Mouse (Mus musculus) brain, embryonic 14.5 days (tissue): ENCODE data around the gene Mrps12.

Experiments
- CTCF ChIP-seq: fragments of 200-500 bp; IDR thresholded peaks from 2 replicates; pipeline ENCODE4 v1.5.1; 2012; ENCODE audit warnings: inconsistent platforms, mild to moderate bottlenecking, moderate library complexity, borderline replicate concordance; ENCODE audit not compliant: insufficient read depth, insufficient read length; ENCODE audit errors: extremely low read depth
- POLR2A ChIP-seq: fragments of 200-500 bp; IDR thresholded peaks from 2 replicates; pipeline ENCODE4 v1.6.1; 2012; ENCODE audit warnings: mild to moderate bottlenecking, inconsistent platforms, borderline replicate concordance; ENCODE audit not compliant: poor library complexity, insufficient read depth, insufficient read length, severe bottlenecking; ENCODE audit errors: extremely low read depth

DNA sequence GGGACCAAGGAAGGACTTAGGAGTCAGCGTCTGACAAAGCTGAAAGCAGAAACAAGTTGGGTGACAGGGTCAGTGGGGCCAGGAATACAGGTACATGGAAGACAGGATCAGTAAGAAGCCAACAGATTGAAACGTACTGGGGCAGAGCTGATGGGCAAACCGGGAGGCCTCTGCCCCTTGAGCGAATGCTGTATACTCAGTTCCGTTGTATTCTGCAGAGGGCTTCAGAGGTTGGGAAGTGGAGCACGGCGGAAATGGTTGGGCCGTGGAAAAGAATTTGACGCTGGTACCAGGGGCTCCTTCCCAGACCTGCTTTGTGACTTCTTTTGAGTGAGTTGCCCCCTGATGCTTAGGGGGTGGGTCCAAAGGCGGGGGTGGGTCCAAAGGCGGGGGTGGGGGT, 8.4 kb downstream of the Mrps12 start:
- TF ChIP-seq POLR2A (no peak), CTCF (no peak)
